Mouse (Mus musculus): Measurements from ENCODE around the gene Dennd6b.

DNA sequence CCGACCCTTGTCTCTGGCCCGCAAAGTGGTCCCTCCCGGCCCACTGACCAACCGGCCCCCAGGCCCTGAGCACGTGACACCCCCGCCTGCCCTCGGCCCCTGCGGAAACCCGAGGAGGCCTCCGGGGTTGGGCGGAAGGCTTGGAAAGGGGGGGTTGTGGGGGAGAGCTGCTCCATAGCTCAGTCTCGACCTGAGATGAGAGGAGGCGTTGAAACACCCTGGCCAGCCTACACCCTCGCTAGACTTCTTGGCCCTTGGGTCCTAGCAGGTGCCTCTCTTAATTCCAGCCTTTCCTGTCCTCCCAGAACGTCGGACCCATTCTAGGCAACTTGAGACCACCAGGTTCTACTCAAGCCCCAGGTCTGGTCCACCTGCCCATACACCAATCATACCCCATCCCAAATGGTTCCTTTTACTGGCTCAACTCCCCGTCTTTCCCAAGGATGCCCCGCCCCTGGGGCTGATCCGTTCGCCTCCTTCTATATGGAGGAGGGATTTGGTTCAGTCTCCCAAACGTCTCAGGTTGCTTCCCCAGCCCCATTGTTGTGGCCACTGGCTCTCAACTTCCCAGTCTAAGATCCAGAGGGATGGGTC, 55.5 kb downstream of the Dennd6b start, which contains the start of gene Mapk12:
- no peak for TF ChIP-seq CTCF (IDR thresholded peaks at IDR 0.05 in 2 of 3, conservative IDR thresholded peaks at IDR 0.05 in 1 of 3; ENCODE audit: control insufficient read depth in 1 of 3, insufficient read depth in 1 of 3, low read depth in 2 of 3, low read length in 3 of 3, poor library complexity in 1 of 3, severe bottlenecking in 1 of 3)
- TF ChIP-seq ZKSCAN1 (IDR thresholded peaks at IDR 0.05; ENCODE audit: low read depth, low read length) = no peak
- TF ChIP-seq EP300 (IDR thresholded peaks at IDR 0.05; ENCODE audit: low read depth in 1 of 2, low read length in 2 of 2) = no peak
- no peak for TF ChIP-seq USF1 (IDR thresholded peaks at IDR 0.05; ENCODE audit: low read depth, low read length)
- TF ChIP-seq POLR2A (IDR thresholded peaks at IDR 0.05; ENCODE audit: control insufficient read depth in 1 of 2, insufficient read depth in 1 of 2, low read depth in 1 of 2, low read length in 2 of 2, poor library complexity in 1 of 2) = no peak
- TF ChIP-seq GABPA (IDR thresholded peaks at IDR 0.05; ENCODE audit: low read depth, low read length) = no peak
- no peak for TF ChIP-seq GATA1 (IDR thresholded peaks at IDR 0.05; ENCODE audit: low read depth, low read length)
- TF ChIP-seq JUND (IDR thresholded peaks at IDR 0.05; ENCODE audit: low read depth, low read length) = no peak
- TF ChIP-seq MAFK (IDR thresholded peaks at IDR 0.05; ENCODE audit: borderline replicate concordance, low read depth, low read length) = no peak
- TF ChIP-seq ZNF384 (IDR thresholded peaks at IDR 0.05; ENCODE audit: low read depth, low read length) = no peak

Measured in MEL (cell line).